Mouse (Mus musculus) adrenal gland, postnatal 4 days (tissue): ENCODE measurements around the gene Ypel1. TPM values are rescaled to one million over a fixed set of nuclear protein-coding genes. Genes with fewer than 3 reads are reported as not detected.

Source experiments
- microRNA-seq: library from miRNA; unstranded; fragments of <30 nt; microRNA quantifications from one replicate; pipeline ENCODE4 v1.2.0, GENCODE M21; 2021
- total RNA-seq, 2 experiments: library from RNA; stranded (reverse); gene quantifications; 2 replicates each; pipeline ENCODE4 v1.2.3; 2021

Ypel1 gene
- total RNA-seq, 2 experiments from 2014 or later: 13.0 to 19.5 TPM

Small RNA genes within 50 kb of the gene (microRNA-seq; reads per million reads assigned to microRNA genes)
- gene Mir130b (1,136 reads per million, percentile 76 among the genes with 10 or more reads in this experiment), gene Mir301b (60.2 reads per million, percentile 40 among the genes with 10 or more reads in this experiment)

Other genes with a start within 250 kb of the Ypel1 start
- gene Spag6l, start 240.2 kb upstream of the Ypel1 start, total RNA-seq: 1 to 10 TPM in 1 of 2 experiments, under 1 TPM in 1; 0.54 to 1.3 TPM
- not detected for gene Igll1, start 205.7 kb upstream of the Ypel1 start, total RNA-seq
- 10 to 100 TPM; 83.5 to 93.2 TPM for gene Top3b, start 199.0 kb upstream of the Ypel1 start, total RNA-seq
- under 1 TPM in 1 of 2 experiments, not detected in 1; 0.87 TPM for gene Vpreb1, start 198.9 kb upstream of the Ypel1 start, total RNA-seq
- gene Ppm1f, start 173.2 kb upstream of the Ypel1 start, total RNA-seq: 10 to 100 TPM; 41.4 to 44.5 TPM
- 100 to 1,000 TPM; 188 to 197 TPM for gene Mapk1, start 86.3 kb upstream of the Ypel1 start, total RNA-seq
- gene Ppil2, start 41.6 kb downstream of the Ypel1 start, total RNA-seq: 100 to 1,000 TPM; 112 to 118 TPM
- 10 to 100 TPM in 1 of 2 experiments, 1 to 10 TPM in 1; 8.4 to 13.1 TPM for gene 2610318N02Rik, start 55.5 kb downstream of the Ypel1 start, total RNA-seq
- 10 to 100 TPM; 20.4 to 27.5 TPM for gene Sdf2l1, start 62.7 kb downstream of the Ypel1 start, total RNA-seq
- 10 to 100 TPM in 1 of 2 experiments, 1 to 10 TPM in 1; 9.3 to 12.9 TPM for gene Ydjc, start 74.9 kb downstream of the Ypel1 start, total RNA-seq
- 1 to 10 TPM in 1 of 2 experiments, under 1 TPM in 1; 0.73 to 1.1 TPM for gene Ccdc116, start 77.5 kb downstream of the Ypel1 start, total RNA-seq
- gene Ube2l3, start 133.0 kb downstream of the Ypel1 start, total RNA-seq: 100 to 1,000 TPM; 200 to 206 TPM
- gene Rimbp3, start 138.9 kb downstream of the Ypel1 start, total RNA-seq: under 1 TPM in 1 of 2 experiments, not detected in 1; 0.22 TPM
- 1 to 10 TPM; 5.6 TPM for gene Hic2, start 163.9 kb downstream of the Ypel1 start, total RNA-seq
- 10 to 100 TPM; 22.9 to 26.7 TPM for gene Tmem191c, start 206.4 kb downstream of the Ypel1 start, total RNA-seq